Mouse (Mus musculus): ENCODE measurements at regions not wholly inside any gene's neighbourhood (a gene's known extent, or its start where the extent isn't known, plus 50 kb on each side); places are given as distances from the start of the nearest gene placed in this dataset.

GRCm38 (mm10) chr7:64022711-64023468, 84.2 kb upstream of the Klf13 start:
- TF ChIP-seq CTCF (IDR thresholded peaks at IDR 0.05; ENCODE audit: control insufficient read depth, insufficient read depth, low read length) = no peak
- no peak for TF ChIP-seq POLR2A (IDR thresholded peaks at IDR 0.05; ENCODE audit: borderline replicate concordance, control insufficient read depth, low read depth, low read length)

All from bone marrow, adult 2 months (tissue).